Mouse (Mus musculus) embryo, embryonic 10 days (tissue): ENCODE data around the gene Med8.

Source experiments
- DNase-seq: peaks from one replicate; pipeline ENCODE4 v3.0.0-alpha.2; 2015; ENCODE audit warnings: low spot score

Med8 gene

DNA sequence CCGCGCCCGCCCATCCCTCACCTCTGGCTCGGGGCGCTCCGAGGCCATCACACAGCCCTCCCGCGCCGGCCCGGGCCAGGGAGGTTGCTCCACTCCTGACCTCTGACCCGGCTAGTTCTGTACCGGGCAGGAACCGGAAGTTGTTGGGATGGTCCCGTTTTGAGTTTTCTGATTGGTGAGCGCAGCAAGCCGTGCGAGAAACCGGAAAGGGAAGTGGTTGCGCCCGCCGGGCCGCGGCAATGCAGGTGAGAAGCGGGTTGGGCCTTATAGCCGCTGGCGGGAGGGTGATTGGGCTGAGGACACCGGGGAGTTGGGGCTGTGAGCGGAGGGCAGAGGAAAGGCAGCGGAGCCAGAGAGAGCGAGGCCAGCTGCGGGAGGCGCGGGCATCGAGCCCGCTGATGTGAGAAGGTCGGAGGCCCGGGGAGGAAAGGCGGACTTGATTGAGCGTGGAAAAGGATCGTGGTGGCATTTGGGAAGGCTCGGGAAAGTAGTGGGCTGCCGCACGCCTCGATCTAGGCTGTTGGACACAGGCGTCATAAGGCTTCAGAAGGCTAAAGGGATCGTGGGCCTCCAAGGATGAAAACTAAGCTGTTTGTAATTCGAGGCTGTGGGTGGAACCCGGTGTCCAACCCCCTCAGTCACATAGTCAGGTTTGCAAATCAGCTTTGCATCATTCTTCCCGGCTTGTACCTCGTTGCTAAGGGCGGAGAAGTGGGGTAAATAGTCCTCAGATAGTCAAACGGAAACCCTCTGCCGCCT is at the start of gene Med8, which contains the start of gene Szt2:
Gene Med8, plus strand, starts transcription at position 196 of the 759 bp plus-strand sequence.
Gene Szt2, minus strand, starts transcription at position 132 of the 759 bp plus-strand sequence.
- DNase-seq = peak; percentile 98

DNA sequence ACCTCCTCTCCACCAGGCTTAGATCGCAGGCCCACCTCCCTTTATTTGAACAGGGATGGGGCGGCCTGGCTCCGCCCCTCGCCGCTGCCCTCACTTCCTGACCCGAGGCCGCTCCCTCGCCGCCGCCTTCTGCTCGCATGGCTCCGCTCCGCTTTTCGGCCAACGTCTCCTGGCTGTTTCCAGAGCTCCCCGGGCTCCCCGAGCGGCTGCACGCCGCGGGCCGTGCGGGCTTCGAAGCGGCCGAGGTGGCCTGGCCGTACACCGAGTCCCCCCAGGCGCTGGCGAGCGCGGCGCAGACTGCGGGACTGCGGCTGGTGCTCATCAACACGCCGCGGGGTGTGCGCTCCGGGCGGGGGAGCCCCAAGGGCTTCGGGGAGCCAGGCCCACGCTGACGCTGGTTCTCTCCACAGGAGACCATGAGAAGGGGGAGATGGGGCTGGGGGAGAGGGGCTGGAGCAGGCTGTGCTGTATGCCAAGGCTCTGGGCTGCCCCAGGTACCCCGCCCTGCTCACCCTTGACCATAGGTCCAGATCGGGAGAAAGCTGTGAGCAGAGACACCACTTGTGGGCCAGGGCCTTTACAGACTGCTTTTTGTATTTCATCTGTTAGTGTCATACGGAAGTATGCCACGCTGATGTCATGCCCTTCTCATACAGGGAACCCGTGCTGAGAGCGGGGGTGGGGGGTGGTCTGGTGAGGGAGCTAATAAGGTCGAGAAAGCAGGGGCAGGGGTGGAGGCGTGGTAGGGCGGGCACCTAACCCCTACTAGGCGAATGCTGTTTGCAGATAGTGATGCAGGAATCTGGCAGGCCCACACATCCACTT is 49.0 kb upstream of the Med8 start:
- DNase-seq = peak; percentile 90

- no peak for DNase-seq
Measured at GRCm38 (mm10) chr4:118361451-118361850, 47.7 kb upstream of the Med8 start.

- no peak for DNase-seq
Measured at GRCm38 (mm10) chr4:118362879-118363278, 46.3 kb upstream of the Med8 start.

- DNase-seq = no peak
Measured at GRCm38 (mm10) chr4:118363985-118364384, 45.2 kb upstream of the Med8 start.

GRCm38 (mm10) chr4:118364641-118365040 is 44.5 kb upstream of the Med8 start:
- DNase-seq = no peak

- DNase-seq = no peak
Measured at GRCm38 (mm10) chr4:118365991-118366390, 43.1 kb upstream of the Med8 start.

- DNase-seq = no peak
Measured at GRCm38 (mm10) chr4:118367551-118367950, 41.6 kb upstream of the Med8 start.

DNA sequence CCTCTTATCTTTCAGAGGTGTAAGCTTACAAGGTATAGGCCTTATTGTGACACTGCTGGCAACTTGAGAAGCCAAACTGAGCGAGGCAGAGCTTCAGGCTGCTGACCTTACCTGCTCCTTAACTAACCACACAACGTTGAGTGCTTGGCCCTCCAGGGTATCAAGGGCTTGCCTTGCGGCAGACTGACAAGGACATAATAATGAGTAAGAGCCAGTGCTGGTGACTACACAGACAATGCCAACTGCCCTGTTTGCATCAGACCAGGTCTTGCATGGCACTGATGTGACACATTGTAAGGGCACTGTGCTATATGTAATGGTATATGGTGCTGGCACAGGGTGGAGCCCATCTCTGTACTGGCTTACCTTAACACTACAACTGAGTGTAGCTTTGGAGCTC is 40.5 kb upstream of the Med8 start:
- no peak for DNase-seq

GRCm38 (mm10) chr4:118371822-118372221 is 37.3 kb upstream of the Med8 start:
- DNase-seq = no peak

DNA sequence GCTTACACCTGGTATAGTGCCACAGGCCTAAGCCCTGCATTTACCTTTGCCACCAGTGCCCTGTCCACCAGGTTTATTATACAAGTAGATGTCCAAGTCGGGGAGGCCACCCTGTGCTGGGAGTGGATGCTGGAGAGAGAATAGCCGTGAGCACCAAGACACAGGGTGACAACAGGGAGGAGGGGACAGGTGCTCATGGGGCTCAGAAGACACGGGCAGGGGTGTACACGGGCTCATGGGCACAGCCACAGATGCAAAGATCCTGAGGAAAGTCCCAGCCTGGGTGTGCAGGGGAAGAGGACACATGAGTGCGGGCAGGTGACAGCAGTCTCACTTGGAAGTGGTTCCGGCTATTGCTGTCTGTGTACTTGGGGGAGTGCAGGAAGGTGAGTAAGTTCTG is 33.1 kb upstream of the Med8 start:
- no peak for DNase-seq

DNA sequence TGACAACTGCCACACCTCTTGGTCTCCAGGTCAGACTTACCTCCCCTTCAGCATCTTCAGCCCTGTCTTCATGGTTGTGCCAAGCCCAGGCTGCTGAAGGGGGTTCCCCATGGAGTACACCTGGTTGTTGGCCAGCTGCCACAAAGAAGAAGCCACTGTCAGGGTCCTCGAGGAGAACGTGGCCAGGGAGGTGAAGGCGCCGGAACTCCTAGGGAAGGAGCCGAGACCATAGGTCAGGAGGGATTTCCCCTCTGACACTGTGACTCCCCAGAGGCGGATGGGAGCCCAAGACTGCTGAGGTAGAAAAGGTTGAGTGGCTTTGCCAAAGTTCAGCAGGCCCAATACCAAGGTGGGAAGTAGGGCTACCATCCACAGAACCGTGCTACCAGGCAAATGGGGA is 25.9 kb upstream of the Med8 start:
- no peak for DNase-seq

DNA sequence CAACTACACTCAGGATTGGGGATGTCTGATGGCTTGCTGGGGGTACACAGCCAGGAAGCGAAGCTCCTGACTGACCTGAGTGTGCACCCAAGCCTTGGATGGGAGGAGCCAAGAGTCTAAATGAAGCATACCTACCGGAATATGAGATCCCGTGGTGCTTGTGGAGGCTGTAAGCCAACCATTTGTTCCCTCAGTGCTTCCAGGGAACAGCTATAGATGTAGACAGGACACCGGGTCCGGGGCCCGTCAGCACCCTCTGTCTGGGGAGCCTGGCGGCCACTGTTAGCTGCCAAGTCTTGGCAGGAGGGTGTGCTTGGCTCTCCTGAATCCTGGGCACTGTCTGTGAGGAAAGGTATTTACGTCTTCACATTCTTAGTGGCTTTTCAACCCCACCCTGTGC is 21.8 kb upstream of the Med8 start:
- no peak for DNase-seq

DNA sequence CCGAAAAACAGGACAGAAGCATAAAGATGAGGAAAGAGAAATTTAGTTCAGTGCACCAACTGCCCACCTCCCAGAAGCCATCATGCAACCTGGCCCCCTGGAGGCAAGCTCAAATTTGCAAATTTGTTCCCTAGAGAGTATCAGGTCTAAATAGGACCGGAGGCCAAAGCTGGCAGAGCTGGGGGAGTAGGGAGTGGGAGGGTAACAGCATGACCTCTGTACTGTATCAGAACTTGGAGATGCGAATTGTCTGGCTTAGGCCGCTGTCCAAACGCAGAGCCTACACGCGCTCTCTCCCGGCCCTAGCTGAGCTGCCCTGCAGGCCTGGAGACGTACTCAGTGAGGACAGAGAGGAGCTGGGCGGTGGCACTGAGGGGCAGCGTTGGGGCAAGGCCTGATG is 19.0 kb upstream of the Med8 start:
- no peak for DNase-seq

GRCm38 (mm10) chr4:118394505-118394904 is 14.6 kb upstream of the Med8 start:
- no peak for DNase-seq

DNA sequence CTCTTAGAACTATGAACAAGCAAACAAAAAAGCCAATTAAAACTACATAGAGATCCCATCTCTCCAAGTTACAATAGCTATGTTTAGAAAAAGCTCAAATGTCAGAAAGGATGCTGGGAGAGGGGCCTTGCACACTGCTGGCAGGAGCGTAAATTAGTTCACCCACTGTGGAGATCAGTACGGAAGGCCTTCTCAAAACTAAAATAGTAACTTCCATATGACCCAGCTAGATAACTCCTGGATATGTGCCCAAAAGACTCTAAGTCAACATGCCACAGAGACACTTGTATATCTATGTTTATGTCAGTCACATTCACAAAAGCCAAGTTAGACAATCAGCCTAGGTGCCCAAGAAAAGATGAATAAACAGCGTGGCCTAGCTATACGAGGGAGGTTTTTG is 13.8 kb upstream of the Med8 start:
- no peak for DNase-seq

DNA sequence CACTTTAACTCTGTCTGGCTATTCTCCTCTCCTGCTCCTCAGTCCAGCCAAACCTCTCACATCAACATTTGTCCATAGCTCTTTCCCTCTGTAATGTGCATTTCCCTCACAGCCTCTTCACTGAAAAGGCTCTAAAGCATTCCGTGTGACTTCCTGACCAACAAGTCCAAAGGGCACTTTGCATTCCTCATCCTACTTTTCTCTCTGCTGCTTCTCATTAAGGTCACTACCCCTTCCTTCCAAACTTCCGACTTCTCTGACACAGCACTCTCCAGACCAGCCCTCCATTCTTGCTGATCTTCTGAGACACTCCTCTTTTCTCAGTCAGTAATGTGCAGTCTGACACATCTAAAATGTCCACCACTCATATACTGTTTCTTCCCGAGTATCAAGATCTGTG is 12.7 kb upstream of the Med8 start:
- no peak for DNase-seq

DNA sequence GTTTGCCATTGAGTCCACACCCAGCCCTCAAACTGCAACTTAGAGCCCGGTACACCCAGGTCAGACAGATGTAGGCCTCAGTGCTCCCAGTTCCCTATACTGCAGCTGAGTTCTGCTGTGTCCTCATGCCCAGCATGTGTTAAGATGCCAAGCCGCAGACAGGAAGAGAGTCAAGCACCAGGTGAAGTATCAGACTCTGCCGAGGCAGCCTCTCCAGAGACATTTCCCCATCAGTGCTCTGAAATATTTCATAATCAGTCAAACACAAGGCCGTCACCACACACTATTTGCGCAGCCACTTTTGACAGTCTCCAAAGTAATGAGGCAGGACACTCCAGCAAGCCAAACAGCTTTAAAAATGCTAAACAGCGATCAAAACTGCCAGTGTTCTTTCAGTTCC is 10.7 kb upstream of the Med8 start:
- no peak for DNase-seq

DNA sequence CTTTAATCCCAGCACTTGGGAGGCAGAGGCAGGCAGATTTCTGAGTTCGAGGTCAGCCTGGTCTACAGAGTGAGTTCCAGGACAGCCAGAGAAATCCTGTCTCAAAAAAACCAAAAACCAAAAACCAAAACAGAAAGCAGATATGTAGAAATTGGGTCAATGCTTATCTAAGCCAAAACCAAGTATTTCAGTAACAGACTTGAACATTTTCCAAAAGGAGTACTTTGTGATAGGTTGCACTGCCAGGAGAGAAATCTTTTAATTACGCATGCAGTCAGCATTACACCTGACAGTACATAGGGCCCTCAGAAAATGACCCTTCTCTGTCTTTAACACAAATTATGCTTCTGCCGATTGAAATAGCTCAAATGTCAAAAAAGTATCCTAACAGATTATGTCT is 7.7 kb upstream of the Med8 start:
- DNase-seq = no peak

GRCm38 (mm10) chr4:118401918-118402317 is 7.2 kb upstream of the Med8 start:
- DNase-seq = no peak

DNA sequence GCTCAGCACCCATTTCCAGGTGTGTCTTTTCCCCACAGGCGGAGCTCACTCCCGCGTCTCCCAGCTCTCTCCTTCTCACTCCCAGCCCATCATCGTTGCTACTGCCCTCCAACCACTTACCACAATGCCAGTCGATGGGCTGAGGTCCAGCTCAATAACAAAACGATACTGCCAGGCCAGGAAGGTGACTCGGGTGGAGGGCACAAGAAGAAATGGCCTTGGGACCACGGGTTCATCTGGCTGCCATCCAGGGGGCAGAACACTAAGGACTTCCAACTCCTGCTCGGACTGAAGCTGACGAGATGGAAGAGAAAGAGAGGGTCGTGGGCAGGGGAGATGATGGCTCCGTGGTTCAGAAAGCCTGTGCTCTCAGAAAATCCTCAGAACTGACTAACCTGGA is 6.4 kb upstream of the Med8 start:
- DNase-seq = no peak

DNA sequence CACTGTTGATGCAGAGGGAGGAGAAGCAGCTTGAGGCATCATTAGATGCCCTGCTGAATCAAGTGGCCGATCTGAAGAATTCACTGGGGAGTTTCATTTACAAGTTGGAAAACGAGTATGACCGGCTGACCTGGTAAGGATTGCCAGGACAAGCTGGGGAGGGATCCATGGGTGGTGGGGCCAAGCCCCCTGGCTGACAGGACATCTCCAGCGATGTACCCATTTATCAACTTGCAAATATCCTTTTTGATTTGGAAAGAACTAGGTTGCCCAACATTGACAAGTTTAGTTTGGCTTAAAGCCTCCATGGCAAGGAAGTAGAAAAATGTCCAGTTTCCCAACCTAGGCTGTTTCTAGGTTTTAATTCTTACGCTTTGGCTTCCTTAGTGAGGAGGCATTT is 1.7 kb downstream of the Med8 start:
- no peak for DNase-seq

DNA sequence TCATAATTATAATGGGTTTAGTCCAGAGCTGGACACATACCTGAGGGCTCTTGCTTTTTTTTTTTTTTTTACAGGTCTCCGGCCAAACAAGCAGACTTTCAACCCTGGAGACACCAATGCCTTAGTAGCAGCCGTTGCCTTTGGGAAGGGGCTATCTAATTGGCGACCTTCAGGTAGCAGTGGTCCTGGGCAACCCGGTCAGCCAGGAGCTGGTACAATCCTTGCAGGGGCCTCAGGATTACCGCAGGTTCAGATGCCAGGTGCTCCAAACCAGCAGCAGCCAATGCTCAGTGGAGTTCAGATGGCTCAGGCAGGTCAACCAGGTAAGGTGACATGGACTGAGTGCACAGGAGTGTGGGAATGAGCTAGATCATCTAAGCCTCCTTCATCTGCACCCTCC is 4.4 kb downstream of the Med8 start:
- DNase-seq = no peak
